Mouse (Mus musculus) liver, adult 2 months (tissue): Measurements from ENCODE around the gene Pde4d. TPM values are rescaled to one million over a fixed set of nuclear protein-coding genes. Genes with fewer than 3 reads are reported as not detected.

ENCODE experiments used
- DNase-seq: peaks from one replicate; pipeline ENCODE4 v3.0.0-alpha.2; 2011; ENCODE audit warnings: low read depth, low spot score; ENCODE audit errors: extremely low read depth
- H3K27ac ChIP-seq: fragments of 200-500 bp; replicated peaks from 2 replicates; pipeline ENCODE4 v1.5.1; 2012; ENCODE audit warnings: low read depth, mild to moderate bottlenecking, control low read depth, inconsistent platforms, low read length; ENCODE audit not compliant: insufficient read depth
- H3K27me3 ChIP-seq: fragments of 200-500 bp; 2 replicates; pipeline ENCODE4 v1.6.1; 2012; ENCODE audit warnings: mild to moderate bottlenecking, moderate library complexity, low read length, inconsistent platforms; ENCODE audit not compliant: control insufficient read depth, insufficient read depth
- H3K36me3 ChIP-seq: fragments of 200-500 bp; 2 replicates; pipeline ENCODE4 v1.6.1; 2012; ENCODE audit warnings: low read length, inconsistent platforms; ENCODE audit not compliant: control insufficient read depth, insufficient read depth
- H3K4me1 ChIP-seq: fragments of 200-500 bp; 2 replicates; pipeline ENCODE4 v1.6.1; 2011; ENCODE audit warnings: low read length; ENCODE audit not compliant: control insufficient read depth, insufficient read depth
- H3K4me3 ChIP-seq: fragments of 200-500 bp; 2 replicates; pipeline ENCODE4 v1.5.1; 2011; ENCODE audit warnings: low read depth, mild to moderate bottlenecking, control low read depth, low read length, moderate library complexity; ENCODE audit not compliant: insufficient read depth
- H3K79me2 ChIP-seq: fragments of 200-500 bp; 2 replicates; pipeline ENCODE4 v1.6.1; 2012; ENCODE audit warnings: inconsistent platforms, mild to moderate bottlenecking, low read length, moderate library complexity; ENCODE audit not compliant: control insufficient read depth, insufficient read depth
- H3K9ac ChIP-seq: fragments of 200-500 bp; 2 replicates; pipeline ENCODE4 v1.6.1; 2012; ENCODE audit warnings: low read depth, mild to moderate bottlenecking, control low read depth, inconsistent platforms, low read length
- CTCF ChIP-seq: fragments of 200-500 bp; IDR thresholded peaks from 2 replicates; pipeline ENCODE4 v1.5.1; 2011; ENCODE audit warnings: low read depth, low read length, control low read depth
- POLR2A ChIP-seq: fragments of 200-500 bp; IDR thresholded peaks from 2 replicates; pipeline ENCODE4 v1.6.1; 2011; ENCODE audit warnings: low read length, control low read depth; ENCODE audit not compliant: insufficient read depth; ENCODE audit errors: extremely low read depth
- WGBS: fragments of 180-500 bp; shearing (Covaris S2); methylation state at CpG from one replicate; pipeline ENCODE4 v1.1.7; 2018; 5-methylcytosine and 5-hydroxymethylcytosine counted together
- polyA plus RNA-seq: library from polyadenylated mRNA; depleted of rRNA; stranded (reverse); fragments of >200 nt; gene quantifications from 2 replicates; pipeline ENCODE4 v1.2.3, GENCODE M21; 2012
- total RNA-seq: library from RNA; depleted of rRNA; stranded (reverse); fragments of >200 nt; gene quantifications from 2 replicates; pipeline ENCODE4 v1.2.3, GENCODE M21; 2014

Pde4d gene
- total and polyA plus RNA-seq, 2 experiments: 2.3 to 13.6 TPM

GRCm38 (mm10) chr13:109556853-109557252 is 1107.1 kb downstream of the Pde4d start:
- Histone ChIP-seq H3K27ac (no peak overlapping the region), H3K4me3 (no peak overlapping the region), H3K4me1 (peaks cover 2% of the 10 kb centered on the region; the same call in 1 of the 2 replicates), H3K79me2 (no peaks in the 10 kb centered on the region), H3K9ac (no peak overlapping the region), H3K36me3 (no peaks in the 10 kb centered on the region), H3K27me3 (no peaks in the 10 kb centered on the region)
- no peak for DNase-seq
- 79% methylated on average over 4 of the region's 4 CpGs for WGBS
- TF ChIP-seq POLR2A (no peak), CTCF (no peak)

GRCm38 (mm10) chr13:109558341-109559257 is 1108.9 kb downstream of the Pde4d start:
- TF ChIP-seq POLR2A: no peak
- TF ChIP-seq CTCF: peak; percentile 30
- Histone ChIP-seq H3K36me3 (no peaks in the 10 kb centered on the region), H3K4me1 (peaks cover 2% of the 10 kb centered on the region; the same call in 1 of the 2 replicates), H3K27me3 (no peaks in the 10 kb centered on the region), H3K27ac (no peak overlapping the region), H3K79me2 (no peaks in the 10 kb centered on the region), H3K9ac (no peak overlapping the region), H3K4me3 (no peak overlapping the region)
- DNase-seq: peak; percentile 78
- 58% methylated on average over 12 of the region's 12 CpGs for whole genome bisulfite sequencing

- 88% methylated on average over 4 of the region's 4 CpGs for WGBS
- Histone ChIP-seq H3K79me2 (no peaks in the 10 kb centered on the region), H3K27me3 (no peaks in the 10 kb centered on the region), H3K4me3 (no peak overlapping the region), H3K9ac (no peak overlapping the region), H3K27ac (no peak overlapping the region), H3K36me3 (no peaks in the 10 kb centered on the region), H3K4me1 (peaks cover 5% of the 10 kb centered on the region; the same call in 1 of the 2 replicates)
- no peak for TF ChIP-seq CTCF
- no peak for TF ChIP-seq POLR2A
- DNase-seq: no peak
These were observed 1110.5 kb downstream of the Pde4d start for GRCm38 (mm10) chr13:109560261-109560660.

GRCm38 (mm10) chr13:109568638-109569468 is 1119.1 kb downstream of the Pde4d start:
- no peaks in the 10 kb centered on the region for H3K36me3 ChIP-seq
- no peaks in the 10 kb centered on the region for H3K79me2 ChIP-seq
- no peaks in the 10 kb centered on the region for H3K27me3 ChIP-seq
- H3K27ac ChIP-seq: no peak overlapping the region
- 92% methylated on average over 20 of the region's 20 CpGs for WGBS
- H3K4me1 ChIP-seq: 0 out of 2 replicates have a peak, but pooled peaks cover 2% of the 10 kb centered on the region
- TF ChIP-seq POLR2A (no peak), CTCF (no peak)
- DNase-seq: no peak
- no peak overlapping the region for H3K4me3 ChIP-seq
- H3K9ac ChIP-seq: no peak overlapping the region

- Histone ChIP-seq H3K27me3 (no peaks in the 10 kb centered on the region), H3K36me3 (no peaks in the 10 kb centered on the region), H3K4me3 (no peak overlapping the region), H3K27ac (no peak overlapping the region), H3K79me2 (no peaks in the 10 kb centered on the region), H3K9ac (no peak overlapping the region), H3K4me1 (0 out of 2 replicates have a peak, but pooled peaks cover 2% of the 10 kb centered on the region)
- TF ChIP-seq POLR2A: no peak
- TF ChIP-seq CTCF: no peak
- WGBS: 88% methylated on average over 5 of the region's 5 CpGs
- no peak for DNase-seq
These were observed 1119.7 kb downstream of the Pde4d start for GRCm38 (mm10) chr13:109569491-109569890.
